Mouse (Mus musculus): ENCODE results near the gene Strbp. TPM values are rescaled to one million over a fixed set of nuclear protein-coding genes. Genes with fewer than 3 reads are reported as not detected.
A peak's percentile ranks its signal among the peaks of the same experiment; 100 is the strongest.

The Strbp gene
- total RNA-seq (2017), result 68.2 and 72.4 TPM in 2 replicates

DNA sequence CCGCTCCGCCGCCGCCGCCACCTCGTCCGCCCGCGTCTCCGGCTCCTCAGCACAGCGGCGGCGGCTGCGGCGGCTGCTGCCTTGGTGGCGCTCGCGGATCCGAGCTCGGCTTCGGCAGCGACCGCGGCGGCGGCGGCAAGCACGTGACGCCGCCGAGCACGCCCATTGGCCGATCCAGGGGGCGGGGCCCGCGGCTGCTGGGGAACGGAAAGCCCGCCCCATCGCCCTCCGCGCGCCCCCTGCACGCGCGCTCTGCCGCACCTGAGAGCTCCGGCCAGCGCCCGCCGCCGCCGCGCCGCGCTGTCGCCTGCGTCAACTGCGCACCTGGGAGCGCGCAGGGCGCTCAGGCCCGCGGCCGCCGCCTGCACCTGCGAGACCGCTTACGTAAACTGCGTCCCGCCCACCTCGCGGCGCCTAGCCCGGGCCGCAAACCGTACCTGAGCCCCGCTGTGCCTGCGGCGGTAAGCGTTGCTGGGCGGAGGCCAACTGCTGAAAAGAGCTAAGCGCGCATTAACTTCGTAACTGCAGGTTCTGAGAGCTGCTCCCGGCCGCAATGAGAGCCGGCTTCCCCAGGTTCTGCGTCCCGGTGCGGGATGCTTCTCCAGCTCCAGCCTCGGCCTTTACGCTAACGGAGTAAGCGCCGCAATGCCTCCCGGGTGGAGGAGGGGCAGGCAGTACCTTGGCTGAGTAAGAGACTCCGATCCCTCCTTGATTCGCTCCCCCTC is at the start of gene Strbp:
Gene Strbp (minus strand): TSS at position 630 of the 725 bp plus-strand sequence.
- peak; percentile 62 to 76 for ATAC-seq (replicated peaks in 1 of 2; ENCODE audit: insufficient read depth in 1 of 2, low FRiP score in 2 of 2, low TSS enrichment in 1 of 2, low read depth in 1 of 2, poor library complexity in 2 of 2, severe bottlenecking in 2 of 2)

DNA sequence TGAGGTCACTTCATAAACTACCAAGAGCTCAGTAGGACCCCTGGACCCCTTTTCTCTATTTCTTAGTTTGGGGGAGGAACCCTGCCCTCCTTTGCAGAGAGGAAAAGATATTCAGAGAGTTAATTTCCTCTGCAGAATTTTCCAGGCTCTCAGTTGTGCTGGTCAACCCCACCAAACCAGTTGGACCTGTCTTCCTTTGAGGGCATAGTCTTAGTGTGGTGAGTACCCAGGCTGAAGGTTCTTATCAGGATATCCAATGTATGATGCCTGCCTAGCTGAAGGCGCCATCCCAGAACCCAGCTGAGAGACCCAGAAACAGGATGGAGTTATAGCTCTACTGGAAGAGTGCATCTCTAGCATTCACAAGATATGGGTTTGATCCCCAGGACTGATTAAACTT is 47.5 kb upstream of the Strbp start:
- ATAC-seq (replicated peaks in 1 of 2; ENCODE audit: insufficient read depth in 1 of 2, low FRiP score in 2 of 2, low TSS enrichment in 1 of 2, low read depth in 1 of 2, poor library complexity in 2 of 2, severe bottlenecking in 2 of 2), result no peak

- peak; percentile 59 to 70 for ATAC-seq (replicated peaks in 1 of 2; ENCODE audit: insufficient read depth in 1 of 2, low FRiP score in 2 of 2, low TSS enrichment in 1 of 2, low read depth in 1 of 2, poor library complexity in 2 of 2, severe bottlenecking in 2 of 2)
These were observed 45.7 kb upstream of the Strbp start for GRCm38 (mm10) chr2:37749323-37749722.

DNA sequence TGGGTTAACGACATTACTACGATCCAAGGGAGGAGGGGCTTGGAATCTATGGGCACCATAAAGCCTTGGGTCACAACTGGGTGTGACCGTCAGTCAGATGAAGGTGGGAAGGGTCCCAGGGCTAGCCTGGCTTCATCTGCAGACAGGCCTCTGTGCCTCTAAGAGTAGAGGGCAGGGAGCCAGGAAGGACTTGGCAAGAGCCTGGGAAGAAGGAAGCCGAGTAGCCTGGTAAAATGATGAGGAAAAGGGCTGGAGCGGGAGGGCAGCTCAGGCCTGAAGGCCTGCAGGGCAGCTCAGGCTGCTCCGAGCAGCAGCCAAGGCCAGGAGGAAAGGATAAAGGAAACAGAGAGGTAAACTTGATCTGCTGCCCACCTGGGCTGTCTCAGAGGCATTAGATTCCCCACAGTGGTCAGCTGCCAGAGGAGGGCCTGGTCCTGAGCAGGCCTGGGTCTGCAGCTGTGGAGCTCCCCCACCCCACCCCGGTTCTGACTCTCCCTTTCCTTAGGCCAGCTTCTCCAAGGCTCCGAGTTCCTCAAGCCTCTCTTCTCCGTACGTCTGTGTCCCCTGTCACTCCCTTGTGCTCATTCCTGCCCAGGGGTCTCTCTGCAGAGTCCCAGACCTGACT is 44.9 kb upstream of the Strbp start:
- ATAC-seq (replicated peaks in 1 of 2; ENCODE audit: insufficient read depth in 1 of 2, low FRiP score in 2 of 2, low TSS enrichment in 1 of 2, low read depth in 1 of 2, poor library complexity in 2 of 2, severe bottlenecking in 2 of 2), result no peak

DNA sequence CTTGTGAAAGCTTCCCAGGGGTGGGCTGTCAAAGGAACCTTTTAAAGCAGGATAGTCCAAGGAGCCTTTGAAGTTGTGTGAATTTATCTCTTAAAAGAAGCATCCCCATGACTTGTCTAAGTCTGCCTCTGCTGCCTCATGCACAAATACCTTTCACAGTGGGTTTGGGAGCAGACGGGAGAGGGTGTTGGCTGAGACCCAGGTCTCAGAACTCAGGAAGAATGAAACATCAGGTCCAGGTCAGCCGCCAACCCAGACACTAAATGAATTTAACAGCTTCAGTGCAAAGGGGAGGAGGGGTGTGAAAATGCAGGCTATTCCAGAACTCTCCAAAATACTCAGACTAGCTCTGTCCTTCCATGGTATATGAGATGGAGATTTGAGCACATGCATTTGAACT is 44.2 kb upstream of the Strbp start:
- ATAC-seq (replicated peaks in 1 of 2; ENCODE audit: insufficient read depth in 1 of 2, low FRiP score in 2 of 2, low TSS enrichment in 1 of 2, low read depth in 1 of 2, poor library complexity in 2 of 2, severe bottlenecking in 2 of 2), result no peak

- no peak for ATAC-seq (replicated peaks in 1 of 2; ENCODE audit: insufficient read depth in 1 of 2, low FRiP score in 2 of 2, low TSS enrichment in 1 of 2, low read depth in 1 of 2, poor library complexity in 2 of 2, severe bottlenecking in 2 of 2)
These were observed 42.8 kb upstream of the Strbp start for GRCm38 (mm10) chr2:37746293-37747049.

DNA sequence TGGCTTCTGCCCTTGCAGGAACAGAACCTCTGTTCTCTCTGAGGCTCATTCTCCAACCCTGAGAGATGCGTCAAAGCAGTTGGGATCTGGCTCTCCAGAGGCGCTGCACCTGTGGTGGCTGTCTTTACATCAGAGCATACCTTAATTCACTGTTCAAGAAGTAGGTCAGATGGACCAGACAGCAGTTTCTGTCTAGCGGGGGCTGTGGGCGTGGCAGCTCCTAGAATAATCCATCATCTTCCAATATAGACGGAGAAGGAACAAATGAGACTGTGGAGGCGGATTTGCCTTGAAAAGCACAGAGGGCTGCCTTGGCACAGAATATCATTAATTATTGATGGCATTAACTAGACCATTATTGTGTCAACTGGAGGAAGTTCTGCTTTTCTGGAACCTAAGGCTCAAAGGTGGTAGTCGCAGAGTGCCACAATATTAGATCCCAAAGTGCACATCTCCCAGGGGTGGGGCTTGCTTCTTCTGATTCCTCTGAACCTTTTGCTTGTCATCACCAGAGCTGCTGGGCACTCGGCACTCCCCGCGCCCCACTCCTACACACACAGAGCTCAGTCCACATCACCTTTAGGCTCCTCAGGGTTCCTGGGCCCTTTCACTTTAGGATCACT is 41.2 kb upstream of the Strbp start:
- ATAC-seq (replicated peaks in 1 of 2; ENCODE audit: insufficient read depth in 1 of 2, low FRiP score in 2 of 2, low TSS enrichment in 1 of 2, low read depth in 1 of 2, poor library complexity in 2 of 2, severe bottlenecking in 2 of 2), result no peak

- ATAC-seq (replicated peaks in 1 of 2; ENCODE audit: insufficient read depth in 1 of 2, low FRiP score in 2 of 2, low TSS enrichment in 1 of 2, low read depth in 1 of 2, poor library complexity in 2 of 2, severe bottlenecking in 2 of 2), result no peak
These were observed 38.3 kb upstream of the Strbp start for GRCm38 (mm10) chr2:37741806-37742554.

- ATAC-seq (replicated peaks in 1 of 2; ENCODE audit: insufficient read depth in 1 of 2, low FRiP score in 2 of 2, low TSS enrichment in 1 of 2, low read depth in 1 of 2, poor library complexity in 2 of 2, severe bottlenecking in 2 of 2), result peak; percentile 66 to 81; a peak in 3 of 4 replicates
These were observed 32.1 kb upstream of the Strbp start for GRCm38 (mm10) chr2:37735807-37736188.

DNA sequence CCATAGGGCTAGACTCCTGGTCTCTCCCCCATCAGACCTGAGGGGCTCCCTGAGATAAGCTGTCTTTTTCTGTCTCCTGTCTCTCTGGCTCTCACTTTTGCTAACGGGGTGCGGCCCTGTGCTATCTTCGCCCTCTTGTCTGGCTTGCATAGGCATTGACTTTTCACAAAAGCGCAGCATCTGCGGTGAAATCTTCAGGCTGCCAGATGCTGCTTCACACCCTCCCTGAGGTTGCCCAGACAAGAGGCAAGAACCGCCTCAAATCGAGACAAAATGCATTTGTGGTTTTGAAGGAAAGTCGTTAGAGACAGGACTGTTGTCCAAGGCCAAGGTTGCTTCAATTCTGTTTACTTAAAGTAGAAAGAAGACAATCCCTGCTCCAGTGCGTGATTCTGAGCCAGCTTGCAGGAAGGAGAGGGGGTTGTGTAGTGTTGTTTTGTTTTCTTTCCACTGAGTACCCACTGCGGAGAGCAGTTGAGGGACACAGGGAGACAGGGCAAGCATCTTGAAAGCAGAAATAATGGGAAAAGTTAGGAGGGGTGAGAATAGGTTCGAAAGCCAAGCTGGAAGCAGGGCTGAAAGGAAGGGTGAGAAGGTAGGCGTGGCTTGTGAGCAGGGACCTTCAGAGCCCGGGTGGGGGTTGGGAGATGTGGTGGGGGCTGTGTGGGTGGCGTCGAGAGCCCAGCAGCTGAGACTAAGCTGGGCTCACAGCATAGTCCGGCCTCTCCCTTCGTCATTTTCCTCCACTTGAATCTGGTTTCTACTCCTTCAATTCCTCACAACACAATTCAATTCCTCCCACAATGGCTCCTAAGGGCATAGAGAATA is 31.5 kb upstream of the Strbp start:
- ATAC-seq (replicated peaks in 1 of 2; ENCODE audit: insufficient read depth in 1 of 2, low FRiP score in 2 of 2, low TSS enrichment in 1 of 2, low read depth in 1 of 2, poor library complexity in 2 of 2, severe bottlenecking in 2 of 2), result 0 out of 4 replicates have a peak, but pooled peaks of 1 of the 2 experiments have one; percentile 9

- peak; percentile 75 to 85 for ATAC-seq (replicated peaks in 1 of 2; ENCODE audit: insufficient read depth in 1 of 2, low FRiP score in 2 of 2, low TSS enrichment in 1 of 2, low read depth in 1 of 2, poor library complexity in 2 of 2, severe bottlenecking in 2 of 2)
These were observed 27.7 kb upstream of the Strbp start for GRCm38 (mm10) chr2:37731241-37731801.

DNA sequence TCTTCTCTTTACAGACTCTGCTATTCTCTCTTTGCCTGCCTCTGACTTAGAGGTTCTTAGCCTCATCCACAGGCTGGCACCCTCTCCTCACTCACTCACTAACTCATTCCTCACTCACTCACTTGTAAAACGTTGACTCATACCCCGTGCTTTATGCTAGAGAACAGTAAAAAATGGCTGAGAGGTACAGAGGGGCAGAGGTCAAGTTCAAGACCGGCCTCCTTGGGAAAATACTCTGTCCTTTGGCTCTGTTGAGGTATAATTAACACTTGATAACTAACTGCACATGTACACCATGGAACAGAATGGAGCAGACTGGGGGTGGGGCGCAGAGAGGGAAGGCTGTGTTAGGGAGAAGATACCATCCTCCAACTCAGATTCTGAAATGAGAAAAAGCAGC is 20.6 kb upstream of the Strbp start:
- ATAC-seq (replicated peaks in 1 of 2; ENCODE audit: insufficient read depth in 1 of 2, low FRiP score in 2 of 2, low TSS enrichment in 1 of 2, low read depth in 1 of 2, poor library complexity in 2 of 2, severe bottlenecking in 2 of 2), result no peak

- no peak for ATAC-seq (replicated peaks in 1 of 2; ENCODE audit: insufficient read depth in 1 of 2, low FRiP score in 2 of 2, low TSS enrichment in 1 of 2, low read depth in 1 of 2, poor library complexity in 2 of 2, severe bottlenecking in 2 of 2)
These were observed 19.9 kb upstream of the Strbp start for GRCm38 (mm10) chr2:37723501-37724090.

GRCm38 (mm10) chr2:37722674-37723465 is 19.2 kb upstream of the Strbp start:
- ATAC-seq (replicated peaks in 1 of 2; ENCODE audit: insufficient read depth in 1 of 2, low FRiP score in 2 of 2, low TSS enrichment in 1 of 2, low read depth in 1 of 2, poor library complexity in 2 of 2, severe bottlenecking in 2 of 2), result no peak

- ATAC-seq (replicated peaks in 1 of 2; ENCODE audit: insufficient read depth in 1 of 2, low FRiP score in 2 of 2, low TSS enrichment in 1 of 2, low read depth in 1 of 2, poor library complexity in 2 of 2, severe bottlenecking in 2 of 2), result no peak
These were observed 12.6 kb upstream of the Strbp start for GRCm38 (mm10) chr2:37716266-37716665.

Data from hematopoietic stem cell, adult 5-6 weeks (primary cell).